Mouse (Mus musculus) midbrain, embryonic 14.5 days (tissue): ENCODE results near the gene Dennd2a. TPM values are rescaled to one million over a fixed set of nuclear protein-coding genes. Genes with fewer than 3 reads are reported as not detected.
A peak's percentile ranks its signal among the peaks of the same experiment; 100 is the strongest.

Experiments used
- ATAC-seq: fragments of 200-750 bp; cut with Nextera tagmentation; 2 replicates; pipeline ENCODE4 v1.8.0; 2017; ENCODE audit warnings: moderate number of reproducible peaks, moderate library complexity; ENCODE audit not compliant: low FRiP score, low TSS enrichment
- DNase-seq: peaks from one replicate; pipeline ENCODE4 v3.0.0-alpha.2; 2015
- H3K27ac ChIP-seq: fragments of 300-500 bp; sonication (generic); replicated peaks from 2 replicates; pipeline ENCODE4 v1.5.1; 2014; ENCODE audit warnings: mild to moderate bottlenecking, low read depth, low read length, moderate library complexity
- H3K27me3 ChIP-seq: fragments of 300-500 bp; sonication (generic); 2 replicates; pipeline ENCODE4 v1.6.1; 2014; ENCODE audit warnings: low read length, control low read depth, mixed read lengths; ENCODE audit not compliant: control insufficient read depth, insufficient read depth
- H3K36me3 ChIP-seq: fragments of 300-500 bp; sonication (generic); 2 replicates; pipeline ENCODE4 v1.6.1; 2014; ENCODE audit warnings: low read length, control low read depth; ENCODE audit not compliant: control insufficient read depth, insufficient read depth
- H3K4me1 ChIP-seq: fragments of 300-500 bp; sonication (generic); 2 replicates; pipeline ENCODE4 v1.6.1; 2014; ENCODE audit warnings: mild to moderate bottlenecking, antibody characterized with exemption, low read length, control low read depth; ENCODE audit not compliant: control insufficient read depth, insufficient read depth
- H3K4me2 ChIP-seq: fragments of 300-500 bp; sonication (generic); 2 replicates; pipeline ENCODE4 v1.6.1; 2014; ENCODE audit warnings: mild to moderate bottlenecking, low read length, moderate library complexity
- H3K4me3 ChIP-seq: fragments of 300-500 bp; sonication (generic); replicated peaks from 2 replicates; pipeline ENCODE4 v1.5.1; 2014; ENCODE audit warnings: low read depth, low read length
- H3K9ac ChIP-seq: fragments of 300-500 bp; sonication (generic); replicated peaks from 2 replicates; pipeline ENCODE4 v1.6.1; 2014; ENCODE audit warnings: mild to moderate bottlenecking, low read length, moderate library complexity
- H3K9me3 ChIP-seq: fragments of 300-500 bp; sonication (generic); 2 replicates; pipeline ENCODE4 v1.6.1; 2016; ENCODE audit warnings: low read length, control low read depth, mixed read lengths; ENCODE audit not compliant: control insufficient read depth
- WGBS: fragments of 180-500 bp; shearing (Covaris S2); extraction: QIAGEN DNeasy Blood & Tissue Kit; methylation state at CpG from one replicate; pipeline ENCODE4 v1.1.7; 2014; 5-methylcytosine and 5-hydroxymethylcytosine counted together
- polyA plus RNA-seq: library from polyadenylated mRNA; unstranded; fragments of >200 nt; fragmentation: Nextera tagmentation; extraction: Ambion mirVana; gene quantifications from 2 replicates; pipeline ENCODE4 v1.2.1, GENCODE M21; 2014

Gene Dennd2a
- polyA plus RNA-seq, 1 experiment from 2014 or later = 31.5 TPM

DNA sequence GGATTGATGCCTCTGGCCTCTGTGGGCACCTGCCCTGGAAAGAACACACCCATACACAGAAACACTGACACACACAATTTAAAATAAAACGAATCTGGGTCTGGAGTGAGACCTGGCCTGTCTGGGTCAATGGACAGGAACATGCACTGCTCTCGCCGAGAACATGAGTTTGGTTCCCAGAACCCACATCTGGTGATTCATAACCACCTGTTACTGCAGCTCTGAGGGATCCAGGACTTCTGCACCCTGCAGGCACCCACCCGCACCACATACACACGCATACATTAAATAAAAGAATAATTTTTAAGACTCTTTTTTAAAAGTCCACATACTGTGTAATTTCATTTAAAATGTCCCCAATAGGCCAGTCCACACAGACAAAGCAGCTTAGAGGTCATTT lies 20.4 kb downstream of the Dennd2a start:
- Histone ChIP-seq H3K4me2 (no peak overlapping the region), H3K27me3 (no peaks in the 10 kb centered on the region), H3K4me1 (peaks cover 15% of the 10 kb centered on the region), H3K9me3 (no peaks in the 10 kb centered on the region), H3K9ac (no peak overlapping the region), H3K36me3 (no peaks in the 10 kb centered on the region), H3K27ac (no peak overlapping the region), H3K4me3 (no peak overlapping the region)
- DNase-seq = no peak
- WGBS = 96% methylated on average over 5 of the region's 5 CpGs
- ATAC-seq = no peak

DNA sequence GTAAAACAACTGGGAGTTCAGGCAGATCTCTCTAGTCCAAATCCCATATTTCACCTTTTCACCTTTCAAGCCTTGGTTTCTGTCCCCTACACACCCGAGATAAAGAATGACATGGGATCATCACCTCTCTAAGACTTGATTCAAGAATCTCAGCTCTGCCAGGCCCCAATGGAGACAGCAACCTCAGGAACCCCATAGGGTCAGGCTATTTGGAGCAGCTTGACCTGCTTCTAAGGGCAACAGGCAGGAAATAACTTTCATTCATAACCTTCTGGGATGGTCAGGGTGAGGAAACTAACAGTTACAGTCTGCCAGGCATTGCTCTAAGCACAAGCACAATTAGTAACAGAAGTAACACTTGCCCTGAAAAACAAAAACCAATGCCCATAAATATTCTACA lies 21.0 kb downstream of the Dennd2a start:
- no peak overlapping the region for H3K4me2 ChIP-seq
- no peaks in the 10 kb centered on the region for H3K36me3 ChIP-seq
- peaks cover 15% of the 10 kb centered on the region for H3K4me1 ChIP-seq
- H3K9me3 ChIP-seq = no peaks in the 10 kb centered on the region
- DNase-seq (no peak), ATAC-seq (no peak)
- WGBS = 67% methylated on average over 1 of the region's 1 CpGs
- no peak overlapping the region for H3K9ac ChIP-seq
- H3K27ac ChIP-seq = no peak overlapping the region
- H3K27me3 ChIP-seq = no peaks in the 10 kb centered on the region
- H3K4me3 ChIP-seq = no peak overlapping the region

GRCm38 (mm10) chr6:39534944-39535343 lies 22.7 kb downstream of the Dennd2a start:
- Histone ChIP-seq H3K9me3 (no peaks in the 10 kb centered on the region), H3K4me3 (no peak overlapping the region), H3K27me3 (no peaks in the 10 kb centered on the region), H3K4me1 (peaks cover 7% of the 10 kb centered on the region), H3K36me3 (no peaks in the 10 kb centered on the region), H3K9ac (no peak overlapping the region), H3K27ac (no peak overlapping the region), H3K4me2 (no peak overlapping the region)
- DNase-seq (no peak), ATAC-seq (no peak)

- 36% methylated on average over 12 of the region's 12 CpGs for WGBS
- H3K9me3 ChIP-seq = no peaks in the 10 kb centered on the region
- peak overlapping the region; percentile 77 for H3K27ac ChIP-seq
- ATAC-seq (peak; percentile 49), DNase-seq (peak; percentile 76)
- no peaks in the 10 kb centered on the region for H3K36me3 ChIP-seq
- no peak overlapping the region for H3K4me3 ChIP-seq
- peaks cover 23% of the 10 kb centered on the region for H3K4me1 ChIP-seq
- no peaks in the 10 kb centered on the region for H3K27me3 ChIP-seq
- H3K4me2 ChIP-seq = peak overlapping the region; percentile 2
- peak overlapping the region; percentile 10; the same call in 1 of the 2 replicates for H3K9ac ChIP-seq
Observed at GRCm38 (mm10) chr6:39528671-39529535, 28.8 kb downstream of the Dennd2a start.

DNA sequence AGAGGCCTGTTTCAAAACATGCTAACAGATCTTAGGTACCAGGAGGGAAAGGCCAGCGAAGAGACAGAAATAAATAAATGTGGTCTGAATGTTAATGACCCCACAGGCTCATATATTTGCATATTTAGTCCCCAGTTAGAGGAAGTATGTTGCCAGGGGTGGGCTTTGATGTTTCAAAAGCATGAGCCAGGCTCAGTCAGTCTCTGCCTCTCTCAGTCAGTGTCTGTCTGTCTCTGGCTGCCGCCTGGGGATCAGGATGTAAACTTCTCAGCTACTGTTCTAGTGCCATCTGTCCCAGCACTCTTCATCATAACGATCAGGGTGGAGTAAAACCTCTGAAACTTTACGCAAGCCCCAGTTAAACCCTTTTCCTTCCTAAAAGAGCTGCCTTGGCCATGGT lies 29.9 kb downstream of the Dennd2a start:
- Histone ChIP-seq H3K9ac (no peak overlapping the region), H3K27ac (peak overlapping the region; percentile 77), H3K36me3 (peaks cover 8% of the 10 kb centered on the region), H3K4me2 (no peak overlapping the region), H3K9me3 (no peaks in the 10 kb centered on the region), H3K4me3 (no peak overlapping the region), H3K27me3 (no peaks in the 10 kb centered on the region), H3K4me1 (peaks cover 23% of the 10 kb centered on the region)
- DNase-seq (peak; percentile 54), ATAC-seq (0 out of 2 replicates have a peak, but pooled peaks have one; percentile 22)
- WGBS = 30% methylated on average over 4 of the region's 4 CpGs

GRCm38 (mm10) chr6:39527337-39527784 lies 30.3 kb downstream of the Dennd2a start:
- peak overlapping the region; percentile 77; the same call in 1 of the 2 replicates for H3K27ac ChIP-seq
- no peak overlapping the region for H3K4me3 ChIP-seq
- peaks cover 23% of the 10 kb centered on the region for H3K4me1 ChIP-seq
- peaks cover 12% of the 10 kb centered on the region for H3K36me3 ChIP-seq
- DNase-seq = no peak
- no peak overlapping the region for H3K4me2 ChIP-seq
- 86% methylated on average over 7 of the region's 7 CpGs for WGBS
- no peaks in the 10 kb centered on the region for H3K9me3 ChIP-seq
- no peaks in the 10 kb centered on the region for H3K27me3 ChIP-seq
- no peak overlapping the region for H3K9ac ChIP-seq
- ATAC-seq = 0 out of 2 replicates have a peak, but pooled peaks have one; percentile 22

- Histone ChIP-seq H3K9me3 (no peaks in the 10 kb centered on the region), H3K36me3 (peaks cover 17% of the 10 kb centered on the region), H3K9ac (no peak overlapping the region), H3K4me1 (peaks cover 23% of the 10 kb centered on the region), H3K4me2 (no peak overlapping the region), H3K27me3 (no peaks in the 10 kb centered on the region), H3K4me3 (no peak overlapping the region), H3K27ac (no peak overlapping the region)
- 79% methylated on average over 10 of the region's 10 CpGs for WGBS
- DNase-seq (no peak), ATAC-seq (no peak)
Observed at GRCm38 (mm10) chr6:39526797-39527196, 30.9 kb downstream of the Dennd2a start.

GRCm38 (mm10) chr6:39523161-39523560 lies 34.5 kb downstream of the Dennd2a start:
- ATAC-seq (no peak), DNase-seq (no peak)
- peaks cover 10% of the 10 kb centered on the region for H3K4me1 ChIP-seq
- no peak overlapping the region for H3K27ac ChIP-seq
- no peak overlapping the region for H3K4me3 ChIP-seq
- no peak overlapping the region for H3K9ac ChIP-seq
- no peaks in the 10 kb centered on the region for H3K27me3 ChIP-seq
- H3K4me2 ChIP-seq = no peak overlapping the region
- H3K9me3 ChIP-seq = peaks cover 4% of the 10 kb centered on the region; the same call in 1 of the 2 replicates
- 95% methylated on average over 13 of the region's 13 CpGs for WGBS
- H3K36me3 ChIP-seq = peaks cover 45% of the 10 kb centered on the region

DNA sequence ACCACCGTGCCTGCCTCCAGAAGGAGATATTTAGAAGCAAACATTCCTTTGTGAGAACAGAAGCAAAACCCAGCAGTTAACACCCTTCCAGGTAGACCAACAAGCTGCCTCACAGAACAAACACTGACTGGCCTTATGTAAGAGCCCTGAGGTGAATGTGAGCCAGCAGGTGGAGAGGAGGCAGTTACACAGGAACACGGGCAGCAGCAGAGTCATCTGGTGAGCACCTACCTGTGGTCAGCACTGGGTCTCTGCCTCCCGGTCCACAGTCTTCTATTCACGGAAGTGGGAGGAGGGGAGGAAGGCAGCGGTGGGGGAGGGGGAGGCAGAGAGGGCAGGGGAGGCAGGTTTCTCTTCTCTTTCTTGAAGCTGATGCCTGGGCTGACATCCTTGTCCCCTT lies 35.2 kb downstream of the Dennd2a start:
- Histone ChIP-seq H3K4me2 (no peak overlapping the region), H3K4me1 (peaks cover 4% of the 10 kb centered on the region), H3K9ac (no peak overlapping the region), H3K27ac (no peak overlapping the region), H3K4me3 (no peak overlapping the region), H3K9me3 (peaks cover 4% of the 10 kb centered on the region; the same call in 1 of the 2 replicates), H3K36me3 (peaks cover 45% of the 10 kb centered on the region), H3K27me3 (no peaks in the 10 kb centered on the region)
- 87% methylated on average over 5 of the region's 5 CpGs for WGBS
- ATAC-seq (no peak), DNase-seq (no peak)
